Mouse (Mus musculus) adrenal gland, adult (tissue): ENCODE results near the gene Gm21173.
"Not testable (repeated sequence)": the region's sequence is repeated elsewhere in the genome, so short reads cannot be mapped to it uniquely, and the experiment has no call there.

Experiments
- DNase-seq, 2 experiments: peaks; one replicate each; pipeline ENCODE4 v3.0.0; 2022 to 2023; ENCODE audit warnings: low spot score in 1 of 2; ENCODE audit not compliant: inconsistent age in 2 of 2

Gm21173 gene

GRCm38 (mm10) chrY:76761300-76761699, at the start of gene Gm21173:
Gm21173 (plus strand) TSS chrY:76761600.
- DNase-seq = not testable (repeated sequence)
